Mouse (Mus musculus): Measurements from ENCODE around the gene Cdk4. TPM values are rescaled to one million over a fixed set of nuclear protein-coding genes. Genes with fewer than 3 reads are reported as not detected.
A peak's percentile ranks its signal among the peaks of the same experiment; 100 is the strongest.

The Cdk4 gene
- polyA plus RNA-seq, 1 experiment, result 106 TPM

- Histone ChIP-seq H3K27me3 (ENCODE audit: control insufficient read depth, insufficient read depth, low read length) (no peaks in the 10 kb centered on the region), H3K4me1 (ENCODE audit: control insufficient read depth, insufficient read depth, insufficient read length) (peaks cover 19% of the 10 kb centered on the region; the same call in 1 of the 2 replicates), H3K4me3 (ENCODE audit: extremely low read depth, insufficient read depth, insufficient read length) (peak overlapping the region; percentile 27; the same call in 1 of the 2 replicates), H3K27ac (ENCODE audit: insufficient read depth, low read length) (peak overlapping the region; percentile 63), H3K36me3 (ENCODE audit: control insufficient read depth, insufficient read depth, low read length) (no peaks in the 10 kb centered on the region; the same call in none of the 2 replicates)
- WGBS, result 19% methylated on average over 16 of the region's 16 CpGs
- TF ChIP-seq POLR2A (IDR thresholded peaks at IDR 0.05; ENCODE audit: low read depth, low read length), result no peak
- no peak for TF ChIP-seq CTCF (IDR thresholded peaks at IDR 0.05; ENCODE audit: extremely low read depth, insufficient read depth, insufficient read length, insufficient replicate concordance)
- DNase-seq (ENCODE audit: low read depth in 1 of 2, low spot score in 2 of 2), result peak in 1 of 2 experiments; percentile 23
Observed at GRCm38 (mm10) chr10:127107563-127108261, 44.4 kb downstream of the Cdk4 start.

- H3K4me3 ChIP-seq (ENCODE audit: extremely low read depth, insufficient read depth, insufficient read length), result no peak overlapping the region
- H3K36me3 ChIP-seq (ENCODE audit: control insufficient read depth, insufficient read depth, low read length), result no peaks in the 10 kb centered on the region; the same call in none of the 2 replicates
- no peak for DNase-seq (ENCODE audit: low read depth in 1 of 2, low spot score in 2 of 2)
- 0 out of 2 replicates have a peak overlapping the region, but pooled peaks have one; percentile 2 for H3K27ac ChIP-seq (ENCODE audit: insufficient read depth, low read length)
- TF ChIP-seq POLR2A (IDR thresholded peaks at IDR 0.05; ENCODE audit: low read depth, low read length) (no peak), CTCF (IDR thresholded peaks at IDR 0.05; ENCODE audit: extremely low read depth, insufficient read depth, insufficient read length, insufficient replicate concordance) (no peak)
- H3K4me1 ChIP-seq (ENCODE audit: control insufficient read depth, insufficient read depth, insufficient read length), result peaks cover 19% of the 10 kb centered on the region; the same call in 1 of the 2 replicates
- 64% methylated on average over 3 of the region's 3 CpGs for WGBS
- H3K27me3 ChIP-seq (ENCODE audit: control insufficient read depth, insufficient read depth, low read length), result no peaks in the 10 kb centered on the region
Observed at GRCm38 (mm10) chr10:127108262-127108583, 44.9 kb downstream of the Cdk4 start.

GRCm38 (mm10) chr10:127111001-127111887 lies 47.9 kb downstream of the Cdk4 start:
- Histone ChIP-seq H3K27me3 (ENCODE audit: control insufficient read depth, insufficient read depth, low read length) (no peaks in the 10 kb centered on the region), H3K4me3 (ENCODE audit: extremely low read depth, insufficient read depth, insufficient read length) (no peak overlapping the region), H3K27ac (ENCODE audit: insufficient read depth, low read length) (no peak overlapping the region), H3K4me1 (ENCODE audit: control insufficient read depth, insufficient read depth, insufficient read length) (peaks cover 9% of the 10 kb centered on the region; the same call in 1 of the 2 replicates), H3K36me3 (ENCODE audit: control insufficient read depth, insufficient read depth, low read length) (no peaks in the 10 kb centered on the region; the same call in none of the 2 replicates)
- WGBS, result 60% methylated on average over 15 of the region's 15 CpGs
- DNase-seq (ENCODE audit: low read depth in 1 of 2, low spot score in 2 of 2), result no peak
- TF ChIP-seq CTCF (IDR thresholded peaks at IDR 0.05; ENCODE audit: extremely low read depth, insufficient read depth, insufficient read length, insufficient replicate concordance) (no peak), POLR2A (IDR thresholded peaks at IDR 0.05; ENCODE audit: low read depth, low read length) (no peak)

GRCm38 (mm10) chr10:127114408-127114807 lies 51.1 kb downstream of the Cdk4 start:
- Histone ChIP-seq H3K36me3 (ENCODE audit: control insufficient read depth, insufficient read depth, low read length) (peaks cover 17% of the 10 kb centered on the region), H3K27ac (ENCODE audit: insufficient read depth, low read length) (no peak overlapping the region), H3K4me1 (ENCODE audit: control insufficient read depth, insufficient read depth, insufficient read length) (no peaks in the 10 kb centered on the region), H3K4me3 (ENCODE audit: extremely low read depth, insufficient read depth, insufficient read length) (no peak overlapping the region), H3K27me3 (ENCODE audit: control insufficient read depth, insufficient read depth, low read length) (no peaks in the 10 kb centered on the region)
- whole genome bisulfite sequencing, result 71% methylated on average over 11 of the region's 11 CpGs
- no peak for DNase-seq (ENCODE audit: low read depth in 1 of 2, low spot score in 2 of 2)
- TF ChIP-seq POLR2A (IDR thresholded peaks at IDR 0.05; ENCODE audit: low read depth, low read length), result no peak
- no peak for TF ChIP-seq CTCF (IDR thresholded peaks at IDR 0.05; ENCODE audit: extremely low read depth, insufficient read depth, insufficient read length, insufficient replicate concordance)

- no peaks in the 10 kb centered on the region for H3K4me1 ChIP-seq (ENCODE audit: control insufficient read depth, insufficient read depth, insufficient read length)
- H3K36me3 ChIP-seq (ENCODE audit: control insufficient read depth, insufficient read depth, low read length), result peaks cover 17% of the 10 kb centered on the region
- H3K4me3 ChIP-seq (ENCODE audit: extremely low read depth, insufficient read depth, insufficient read length), result no peak overlapping the region
- DNase-seq (ENCODE audit: low read depth in 1 of 2, low spot score in 2 of 2), result no peak
- H3K27me3 ChIP-seq (ENCODE audit: control insufficient read depth, insufficient read depth, low read length), result no peaks in the 10 kb centered on the region
- WGBS, result 60% methylated on average over 2 of the region's 2 CpGs
- TF ChIP-seq POLR2A (IDR thresholded peaks at IDR 0.05; ENCODE audit: low read depth, low read length) (no peak), CTCF (IDR thresholded peaks at IDR 0.05; ENCODE audit: extremely low read depth, insufficient read depth, insufficient read length, insufficient replicate concordance) (no peak)
- H3K27ac ChIP-seq (ENCODE audit: insufficient read depth, low read length), result no peak overlapping the region
Observed at GRCm38 (mm10) chr10:127115068-127115467, 51.7 kb downstream of the Cdk4 start.

Other genes starting within 250 kb of the Cdk4 start
- 6.6 and 6.8 TPM in 2 replicates for gene Atp23, start 162.2 kb upstream of the Cdk4 start, polyA plus RNA-seq (2012; rRNA removed)
- gene Ctdsp2, start 84.8 kb upstream of the Cdk4 start, polyA plus RNA-seq (2012; rRNA removed), result 61.4 and 67.3 TPM in 2 replicates
- gene Avil, start 62.8 kb upstream of the Cdk4 start, polyA plus RNA-seq (2012; rRNA removed), result 0.06 and 0.09 TPM in 2 replicates
- 17.1 and 26.3 TPM in 2 replicates for gene Tsfm, start 32.7 kb upstream of the Cdk4 start, polyA plus RNA-seq (2012; rRNA removed)
- 14.6 and 14.9 TPM in 2 replicates for gene Mettl1, start 22.1 kb upstream of the Cdk4 start, polyA plus RNA-seq (2012; rRNA removed)
- 0.35 and 0.42 TPM in 2 replicates for gene Eef1akmt3, start 22.0 kb upstream of the Cdk4 start, polyA plus RNA-seq (2012; rRNA removed)
- gene Cyp27b1, start 15.3 kb upstream of the Cdk4 start, polyA plus RNA-seq (2012; rRNA removed), result 0.20 and 0.26 TPM in 2 replicates
- gene March9, start 3.4 kb upstream of the Cdk4 start, polyA plus RNA-seq (2012; rRNA removed), result 3.1 and 4.1 TPM in 2 replicates
- 29.9 and 32.4 TPM in 2 replicates for gene Tspan31, start 6.7 kb downstream of the Cdk4 start, polyA plus RNA-seq (2012; rRNA removed)
- 45.6 and 60.9 TPM in 2 replicates for gene Agap2, start 11.8 kb downstream of the Cdk4 start, polyA plus RNA-seq (2012; rRNA removed)
- 48.7 and 57.4 TPM in 2 replicates for gene Os9, start 57.6 kb downstream of the Cdk4 start, polyA plus RNA-seq (2012; rRNA removed)
- 284 and 346 TPM in 2 replicates for gene B4galnt1, start 101.7 kb downstream of the Cdk4 start, polyA plus RNA-seq (2012; rRNA removed)
- gene Slc26a10, start 117.1 kb downstream of the Cdk4 start, polyA plus RNA-seq (2012; rRNA removed), result 0.94 and 1.1 TPM in 2 replicates
- gene Arhgef25, start 126.5 kb downstream of the Cdk4 start, polyA plus RNA-seq (2012; rRNA removed), result 8.5 and 9.2 TPM in 2 replicates
- gene Dtx3, start 132.2 kb downstream of the Cdk4 start, polyA plus RNA-seq (2012; rRNA removed), result 67.9 and 83.7 TPM in 2 replicates
- 22.2 and 24.3 TPM in 2 replicates for gene Pip4k2c, start 148.1 kb downstream of the Cdk4 start, polyA plus RNA-seq (2012; rRNA removed)
- 0.41 and 0.72 TPM in 2 replicates for gene Kif5a, start 199.8 kb downstream of the Cdk4 start, polyA plus RNA-seq (2012; rRNA removed)
- 94.8 and 101 TPM in 2 replicates for gene Dctn2, start 202.8 kb downstream of the Cdk4 start, polyA plus RNA-seq (2012; rRNA removed)
- 55.8 and 68.0 TPM in 2 replicates for gene Mbd6, start 225.5 kb downstream of the Cdk4 start, polyA plus RNA-seq (2012; rRNA removed)
- gene Mars, start 248.3 kb downstream of the Cdk4 start, polyA plus RNA-seq (2012; rRNA removed), result 33.2 and 40.2 TPM in 2 replicates